Mouse (Mus musculus) neural tube, embryonic 11.5 days (tissue): Measurements from ENCODE around the gene Nmbr. TPM values are rescaled to one million over a fixed set of nuclear protein-coding genes. Genes with fewer than 3 reads are reported as not detected.

ENCODE experiments used
- ATAC-seq: fragments of 200-750 bp; cut with Nextera tagmentation; 2 replicates; pipeline ENCODE4 v1.8.0; 2017; ENCODE audit warnings: moderate number of reproducible peaks, mild to moderate bottlenecking, moderate TSS enrichment, moderate library complexity; ENCODE audit not compliant: insufficient read depth, low FRiP score, low TSS enrichment
- DNase-seq: peaks from one replicate; pipeline ENCODE4 v3.0.0-alpha.2; 2015; ENCODE audit warnings: low spot score
- H3K27ac ChIP-seq: fragments of 300-500 bp; sonication (generic); 2 replicates; pipeline ENCODE4 v1.5.1; 2014; ENCODE audit warnings: low read depth, mild to moderate bottlenecking, low read length
- H3K27me3 ChIP-seq: fragments of 300-500 bp; sonication (generic); 2 replicates; pipeline ENCODE4 v1.6.1; 2014; ENCODE audit warnings: mild to moderate bottlenecking, low read length, mixed read lengths; ENCODE audit not compliant: control insufficient read depth, insufficient read depth
- H3K36me3 ChIP-seq: fragments of 300-500 bp; sonication (generic); 2 replicates; pipeline ENCODE4 v1.6.1; 2014; ENCODE audit warnings: mild to moderate bottlenecking, low read length, moderate library complexity, mixed read lengths; ENCODE audit not compliant: control insufficient read depth, insufficient read depth
- H3K4me1 ChIP-seq: fragments of 300-500 bp; sonication (generic); 2 replicates; pipeline ENCODE4 v1.6.1; 2014; ENCODE audit warnings: low read length, mixed read lengths; ENCODE audit not compliant: control insufficient read depth, insufficient read depth
- H3K4me2 ChIP-seq: fragments of 300-500 bp; sonication (generic); 2 replicates; pipeline ENCODE4 v1.6.1; 2014; ENCODE audit warnings: low read depth, mild to moderate bottlenecking, moderate library complexity
- H3K4me3 ChIP-seq: fragments of 300-500 bp; sonication (generic); 2 replicates; pipeline ENCODE4 v1.5.1; 2014; ENCODE audit warnings: low read depth, low read length
- H3K9ac ChIP-seq: fragments of 300-500 bp; sonication (generic); 2 replicates; pipeline ENCODE4 v1.6.1; 2014; ENCODE audit warnings: mild to moderate bottlenecking, low read length
- H3K9me3 ChIP-seq: fragments of 300-500 bp; sonication (generic); 2 replicates; pipeline ENCODE4 v1.6.1; 2016; ENCODE audit warnings: low read length; ENCODE audit not compliant: control insufficient read depth
- WGBS: fragments of 180-500 bp; shearing (Covaris S2); extraction: QIAGEN DNeasy Blood & Tissue Kit; methylation state at CpG from one replicate; pipeline ENCODE4 v1.1.7; 2014; 5-methylcytosine and 5-hydroxymethylcytosine counted together
- polyA plus RNA-seq: library from polyadenylated mRNA; unstranded; fragments of >200 nt; fragmentation: Nextera tagmentation; extraction: Ambion mirVana; gene quantifications from 2 replicates; pipeline ENCODE4 v1.2.1, GENCODE M21; 2014

Gene Nmbr
- 0.52 and 1.3 TPM in 2 replicates for polyA plus RNA-seq

- Histone ChIP-seq H3K36me3 (no peaks in the 10 kb centered on the region), H3K9me3 (no peaks in the 10 kb centered on the region), H3K4me3 (peak within 1 kb of the TSS; percentile 79), H3K27me3 (no peaks in the 10 kb centered on the region), H3K9ac (peak within 1 kb of the TSS; percentile 87), H3K4me1 (peaks cover 4% of the 10 kb centered on the region; the same call in 1 of the 2 replicates), H3K4me2 (peak within 1 kb of the TSS; percentile 58), H3K27ac (peak within 1 kb of the TSS; percentile 80)
- peak; percentile 96 for DNase-seq
- ATAC-seq: peak; percentile 91
- 0% methylated on average over 50 of the region's 50 CpGs for WGBS
Observed at GRCm38 (mm10) chr10:14705072-14706066, at the start of gene Nmbr, which contains the start of gene Vta1. TSS of gene Nmbr (plus strand) at chr10:14705591. TSS of gene Vta1 (minus strand) at chr10:14705560.

GRCm38 (mm10) chr10:14660875-14661274, 44.5 kb upstream of the Nmbr start:
- H3K4me2 ChIP-seq: no peak overlapping the region
- peaks cover 2% of the 10 kb centered on the region; the same call in 1 of the 2 replicates for H3K36me3 ChIP-seq
- ATAC-seq (no peak), DNase-seq (no peak)
- no peak overlapping the region for H3K27ac ChIP-seq
- H3K4me3 ChIP-seq: no peak overlapping the region
- WGBS: 93% methylated on average over 2 of the region's 2 CpGs
- no peaks in the 10 kb centered on the region for H3K4me1 ChIP-seq
- H3K9me3 ChIP-seq: no peaks in the 10 kb centered on the region
- H3K9ac ChIP-seq: no peak overlapping the region
- H3K27me3 ChIP-seq: no peaks in the 10 kb centered on the region

GRCm38 (mm10) chr10:14666147-14666546, 39.2 kb upstream of the Nmbr start:
- Histone ChIP-seq H3K36me3 (no peaks in the 10 kb centered on the region; the same call in 1 of the 2 replicates), H3K9ac (no peak overlapping the region), H3K4me1 (no peaks in the 10 kb centered on the region), H3K9me3 (no peaks in the 10 kb centered on the region), H3K27ac (no peak overlapping the region), H3K4me3 (no peak overlapping the region), H3K4me2 (no peak overlapping the region), H3K27me3 (no peaks in the 10 kb centered on the region)
- DNase-seq (no peak), ATAC-seq (no peak)
- WGBS: 95% methylated on average over 2 of the region's 2 CpGs

- 100% methylated on average over 1 of the region's 1 CpGs for WGBS
- ATAC-seq: no peak
Observed at GRCm38 (mm10) chr10:14685663-14686062, 19.7 kb upstream of the Nmbr start.

GRCm38 (mm10) chr10:14688785-14689442, 16.5 kb upstream of the Nmbr start:
- WGBS: 91% methylated on average over 6 of the region's 6 CpGs
- no peak overlapping the region for H3K4me2 ChIP-seq
- no peaks in the 10 kb centered on the region for H3K4me1 ChIP-seq
- H3K27me3 ChIP-seq: no peaks in the 10 kb centered on the region
- no peaks in the 10 kb centered on the region for H3K9me3 ChIP-seq
- no peaks in the 10 kb centered on the region for H3K36me3 ChIP-seq
- ATAC-seq (no peak), DNase-seq (no peak)
- H3K9ac ChIP-seq: no peak overlapping the region
- no peak overlapping the region for H3K27ac ChIP-seq
- H3K4me3 ChIP-seq: no peak overlapping the region

More at GRCm38 (mm10) chr10:14685663-14686062, 19.7 kb upstream of the Nmbr start:
- Histone ChIP-seq H3K9me3 (no peaks in the 10 kb centered on the region), H3K4me3 (no peak overlapping the region), H3K27me3 (no peaks in the 10 kb centered on the region), H3K36me3 (no peaks in the 10 kb centered on the region), H3K4me2 (no peak overlapping the region), H3K9ac (no peak overlapping the region), H3K4me1 (no peaks in the 10 kb centered on the region), H3K27ac (no peak overlapping the region)
- DNase-seq: no peak

- H3K27ac ChIP-seq: no peak overlapping the region
- H3K4me3 ChIP-seq: no peak overlapping the region
- H3K4me2 ChIP-seq: no peak overlapping the region
- no peaks in the 10 kb centered on the region for H3K4me1 ChIP-seq
- no peak overlapping the region for H3K9ac ChIP-seq
- no peaks in the 10 kb centered on the region for H3K9me3 ChIP-seq
- DNase-seq (no peak), ATAC-seq (no peak)
- 83% methylated on average over 3 of the region's 3 CpGs for WGBS
- H3K36me3 ChIP-seq: no peaks in the 10 kb centered on the region
- no peaks in the 10 kb centered on the region for H3K27me3 ChIP-seq
Observed at GRCm38 (mm10) chr10:14690349-14690748, 15.0 kb upstream of the Nmbr start.

- WGBS: 37% methylated on average over 1 of the region's 1 CpGs
- Histone ChIP-seq H3K36me3 (no peaks in the 10 kb centered on the region), H3K9me3 (no peaks in the 10 kb centered on the region), H3K9ac (no peak overlapping the region; the same call in 1 of the 2 replicates), H3K4me3 (0 out of 2 replicates have a peak overlapping the region, but pooled peaks have one; percentile 79), H3K27me3 (no peaks in the 10 kb centered on the region), H3K4me2 (peak overlapping the region; percentile 58), H3K27ac (peak overlapping the region; percentile 24), H3K4me1 (peaks cover 4% of the 10 kb centered on the region; the same call in 1 of the 2 replicates)
- DNase-seq: peak; percentile 20
- ATAC-seq: peak; percentile 26
Observed at GRCm38 (mm10) chr10:14703239-14703638, 2.2 kb upstream of the Nmbr start.

- Histone ChIP-seq H3K4me2 (peak overlapping the region; percentile 58), H3K27me3 (no peaks in the 10 kb centered on the region), H3K36me3 (no peaks in the 10 kb centered on the region), H3K9me3 (no peaks in the 10 kb centered on the region), H3K9ac (peak overlapping the region; percentile 87), H3K4me1 (peaks cover 4% of the 10 kb centered on the region; the same call in 1 of the 2 replicates), H3K27ac (peak overlapping the region; percentile 24), H3K4me3 (peak overlapping the region; percentile 79)
- DNase-seq (no peak), ATAC-seq (peak; percentile 54)
- WGBS: 47% methylated on average over 4 of the region's 4 CpGs
Observed at GRCm38 (mm10) chr10:14703830-14704420, 1.5 kb upstream of the Nmbr start.
